Mouse (Mus musculus): ENCODE measurements around the gene Mlec.

GRCm38 (mm10) chr5:115159165-115159564, 1.2 kb upstream of the Mlec start:
- TF ChIP-seq CTCF (IDR thresholded peaks at IDR 0.05; ENCODE audit: borderline replicate concordance, insufficient read depth, low read depth, low read length), result no peak
- no peak for TF ChIP-seq POLR2A (IDR thresholded peaks at IDR 0.05; ENCODE audit: borderline replicate concordance, insufficient read depth, low read length)

Measured in cerebellum, adult 2 months (tissue).